Mouse (Mus musculus) limb, embryonic 15.5 days (tissue): ENCODE measurements around the gene Fam149a. TPM values are rescaled to one million over a fixed set of nuclear protein-coding genes. Genes with fewer than 3 reads are reported as not detected.
"Not testable (repeated sequence)": the region's sequence is repeated elsewhere in the genome, so short reads cannot be mapped to it uniquely, and the experiment has no call there.

Source experiments
- ATAC-seq: fragments of 200-750 bp; cut with Nextera tagmentation; 2 replicates; pipeline ENCODE4 v1.8.0; 2017; ENCODE audit warnings: low read depth, moderate TSS enrichment; ENCODE audit not compliant: insufficient number of reproducible peaks, low FRiP score, low TSS enrichment
- H3K27ac ChIP-seq: fragments of 300-500 bp; sonication (generic); 2 replicates; pipeline ENCODE4 v1.5.1; 2015; ENCODE audit warnings: moderate library complexity, mild to moderate bottlenecking, inconsistent platforms
- H3K27me3 ChIP-seq: fragments of 300-500 bp; sonication (generic); 2 replicates; pipeline ENCODE4 v1.6.1; 2015; ENCODE audit warnings: inconsistent platforms
- H3K36me3 ChIP-seq: fragments of 300-500 bp; sonication (generic); 2 replicates; pipeline ENCODE4 v1.6.1; 2015; ENCODE audit warnings: inconsistent platforms
- H3K4me1 ChIP-seq: fragments of 300-500 bp; sonication (generic); 2 replicates; pipeline ENCODE4 v1.6.1; 2015; ENCODE audit warnings: inconsistent platforms
- H3K4me2 ChIP-seq: fragments of 300-500 bp; sonication (generic); 2 replicates; pipeline ENCODE4 v1.6.1; 2015; ENCODE audit warnings: mild to moderate bottlenecking, inconsistent platforms
- H3K4me3 ChIP-seq: fragments of 300-500 bp; sonication (generic); 2 replicates; pipeline ENCODE4 v1.5.1; 2015; ENCODE audit warnings: mild to moderate bottlenecking, inconsistent platforms
- H3K9ac ChIP-seq: fragments of 300-500 bp; sonication (generic); 2 replicates; pipeline ENCODE4 v1.6.1; 2015; ENCODE audit warnings: inconsistent platforms
- H3K9me3 ChIP-seq: fragments of 300-500 bp; sonication (generic); 2 replicates; pipeline ENCODE4 v1.6.1; 2016; ENCODE audit warnings: inconsistent platforms
- WGBS: fragments of 180-500 bp; shearing (Covaris S2); methylation state at CpG from one replicate; pipeline ENCODE4 v1.1.7; 2015; 5-methylcytosine and 5-hydroxymethylcytosine counted together
- polyA plus RNA-seq: library from polyadenylated mRNA; unstranded; fragments of >200 nt; fragmentation: Nextera tagmentation; extraction: Ambion mirVana; gene quantifications from 2 replicates; pipeline ENCODE4 v1.2.1, GENCODE M21; 2015

The Fam149a gene
- polyA plus RNA-seq, 1 experiment from 2014 or later = 11.8 TPM

- 91% methylated on average over 6 of the region's 6 CpGs for whole genome bisulfite sequencing
- Histone ChIP-seq H3K4me3 (no peak overlapping the region), H3K36me3 (no peaks in the 10 kb centered on the region), H3K9me3 (no peaks in the 10 kb centered on the region), H3K27me3 (no peaks in the 10 kb centered on the region), H3K9ac (no peak overlapping the region), H3K27ac (no peak overlapping the region), H3K4me2 (no peak overlapping the region), H3K4me1 (peaks cover 10% of the 10 kb centered on the region; the same call in 1 of the 2 replicates)
- no peak for ATAC-seq
Measured at GRCm38 (mm10) chr8:45329206-45329980, 52.7 kb downstream of the Fam149a start.

- H3K9ac ChIP-seq, H3K36me3 ChIP-seq, ATAC-seq, H3K27me3 ChIP-seq, H3K4me3 ChIP-seq, H3K27ac ChIP-seq, H3K4me2 ChIP-seq, H3K4me1 ChIP-seq, H3K9me3 ChIP-seq: not testable (repeated sequence)
Measured at GRCm38 (mm10) chr8:45327076-45327475, 55.0 kb downstream of the Fam149a start.

- H3K36me3 ChIP-seq = no peaks in the 10 kb centered on the region
- no peak overlapping the region for H3K4me2 ChIP-seq
- H3K9me3 ChIP-seq = no peaks in the 10 kb centered on the region
- 84% methylated on average over 4 of the region's 4 CpGs for WGBS
- H3K4me1 ChIP-seq = no peaks in the 10 kb centered on the region
- no peak overlapping the region for H3K27ac ChIP-seq
- no peak for ATAC-seq
- H3K4me3 ChIP-seq = no peak overlapping the region
- no peaks in the 10 kb centered on the region for H3K27me3 ChIP-seq
- H3K9ac ChIP-seq = no peak overlapping the region
Measured at GRCm38 (mm10) chr8:45324151-45324550, 57.9 kb downstream of the Fam149a start.

GRCm38 (mm10) chr8:45321365-45321764, 60.7 kb downstream of the Fam149a start:
- H3K4me1 ChIP-seq = no peaks in the 10 kb centered on the region
- WGBS = 84% methylated on average over 2 of the region's 2 CpGs
- no peaks in the 10 kb centered on the region for H3K27me3 ChIP-seq
- H3K9me3 ChIP-seq = no peaks in the 10 kb centered on the region
- ATAC-seq = no peak
- no peak overlapping the region for H3K27ac ChIP-seq
- no peak overlapping the region for H3K9ac ChIP-seq
- no peak overlapping the region for H3K4me3 ChIP-seq
- no peak overlapping the region for H3K4me2 ChIP-seq
- no peaks in the 10 kb centered on the region for H3K36me3 ChIP-seq

- 53% methylated on average over 1 of the region's 1 CpGs for WGBS
- no peak overlapping the region for H3K9ac ChIP-seq
- no peak for ATAC-seq
- no peaks in the 10 kb centered on the region for H3K27me3 ChIP-seq
- no peaks in the 10 kb centered on the region for H3K9me3 ChIP-seq
- H3K27ac ChIP-seq = no peak overlapping the region
- H3K4me2 ChIP-seq = no peak overlapping the region
- no peaks in the 10 kb centered on the region for H3K36me3 ChIP-seq
- H3K4me3 ChIP-seq = no peak overlapping the region
- H3K4me1 ChIP-seq = no peaks in the 10 kb centered on the region
Measured at GRCm38 (mm10) chr8:45320930-45321329, 61.2 kb downstream of the Fam149a start.

- H3K4me3 ChIP-seq = no peak overlapping the region
Measured at GRCm38 (mm10) chr8:45310967-45311366, 71.1 kb downstream of the Fam149a start.

GRCm38 (mm10) chr8:45308366-45308765, 73.7 kb downstream of the Fam149a start, which contains the start of gene Gm45753:
TSS of gene Gm45753 (minus strand) at chr8:45308466.
- Histone ChIP-seq H3K4me1 (no peaks in the 10 kb centered on the region), H3K27me3 (no peaks in the 10 kb centered on the region), H3K27ac (no peak within 1 kb of the TSS), H3K36me3 (no peaks in the 10 kb centered on the region), H3K9ac (no peak within 1 kb of the TSS), H3K9me3 (no peaks in the 10 kb centered on the region), H3K4me2 (no peak within 1 kb of the TSS), H3K4me3 (no peak within 1 kb of the TSS)
- no peak for ATAC-seq
- 91% methylated on average over 13 of the region's 13 CpGs for WGBS

More at GRCm38 (mm10) chr8:45310967-45311366, 71.1 kb downstream of the Fam149a start:
- WGBS = 56% methylated on average over 4 of the region's 4 CpGs
- H3K27ac ChIP-seq = no peak overlapping the region
- no peak overlapping the region for H3K9ac ChIP-seq
- no peaks in the 10 kb centered on the region for H3K36me3 ChIP-seq
- H3K4me2 ChIP-seq = no peak overlapping the region
- H3K4me1 ChIP-seq = no peaks in the 10 kb centered on the region
- H3K27me3 ChIP-seq = no peaks in the 10 kb centered on the region
- no peaks in the 10 kb centered on the region for H3K9me3 ChIP-seq
- no peak for ATAC-seq

GRCm38 (mm10) chr8:45305479-45305878, 76.6 kb downstream of the Fam149a start:
- Histone ChIP-seq H3K4me1 (0 out of 2 replicates have a peak, but pooled peaks cover 2% of the 10 kb centered on the region), H3K27ac (no peak overlapping the region), H3K27me3 (no peaks in the 10 kb centered on the region), H3K36me3 (no peaks in the 10 kb centered on the region), H3K9ac (no peak overlapping the region), H3K4me3 (no peak overlapping the region), H3K4me2 (no peak overlapping the region), H3K9me3 (no peaks in the 10 kb centered on the region)
- WGBS = 60% methylated on average over 1 of the region's 1 CpGs
- no peak for ATAC-seq

- H3K9me3 ChIP-seq = no peaks in the 10 kb centered on the region
- H3K4me3 ChIP-seq = no peak overlapping the region
- WGBS = 91% methylated on average over 3 of the region's 3 CpGs
- no peaks in the 10 kb centered on the region for H3K27me3 ChIP-seq
- no peaks in the 10 kb centered on the region for H3K36me3 ChIP-seq
- ATAC-seq = no peak
- H3K4me1 ChIP-seq = 0 out of 2 replicates have a peak, but pooled peaks cover 2% of the 10 kb centered on the region
- H3K27ac ChIP-seq = no peak overlapping the region
- H3K4me2 ChIP-seq = no peak overlapping the region
- H3K9ac ChIP-seq = no peak overlapping the region
Measured at GRCm38 (mm10) chr8:45304354-45304753, 77.7 kb downstream of the Fam149a start.

- Histone ChIP-seq H3K27ac (no peak overlapping the region), H3K9me3 (no peaks in the 10 kb centered on the region), H3K4me1 (0 out of 2 replicates have a peak, but pooled peaks cover 2% of the 10 kb centered on the region), H3K4me2 (no peak overlapping the region), H3K36me3 (no peaks in the 10 kb centered on the region), H3K4me3 (no peak overlapping the region), H3K27me3 (no peaks in the 10 kb centered on the region), H3K9ac (no peak overlapping the region)
- 35% methylated on average over 8 of the region's 8 CpGs for WGBS
- no peak for ATAC-seq
Measured at GRCm38 (mm10) chr8:45302390-45302789, 79.7 kb downstream of the Fam149a start.

- ATAC-seq = no peak
- H3K4me2 ChIP-seq = no peak overlapping the region
- no peaks in the 10 kb centered on the region for H3K9me3 ChIP-seq
- no peaks in the 10 kb centered on the region for H3K27me3 ChIP-seq
- H3K4me3 ChIP-seq = no peak overlapping the region
- 87% methylated on average over 6 of the region's 6 CpGs for WGBS
- no peak overlapping the region for H3K27ac ChIP-seq
- H3K9ac ChIP-seq = no peak overlapping the region
- no peaks in the 10 kb centered on the region for H3K36me3 ChIP-seq
- H3K4me1 ChIP-seq = no peaks in the 10 kb centered on the region
Measured at GRCm38 (mm10) chr8:45295276-45295675, 86.8 kb downstream of the Fam149a start.

- Histone ChIP-seq H3K36me3 (no peaks in the 10 kb centered on the region), H3K4me3 (no peak within 1 kb of the TSS), H3K9me3 (no peaks in the 10 kb centered on the region), H3K4me1 (no peaks in the 10 kb centered on the region), H3K27ac (no peak within 1 kb of the TSS), H3K9ac (no peak within 1 kb of the TSS), H3K4me2 (no peak within 1 kb of the TSS), H3K27me3 (no peaks in the 10 kb centered on the region)
- no peak for ATAC-seq
- whole genome bisulfite sequencing = 89% methylated on average over 7 of the region's 7 CpGs
Measured at GRCm38 (mm10) chr8:45294687-45295086, 87.4 kb downstream of the Fam149a start, which contains the start of gene Klkb1. TSS of gene Klkb1 (minus strand) at chr8:45294859.
